16 mouse cellular contexts compared by ENCODE assay signal in the genomic region with DNA sequence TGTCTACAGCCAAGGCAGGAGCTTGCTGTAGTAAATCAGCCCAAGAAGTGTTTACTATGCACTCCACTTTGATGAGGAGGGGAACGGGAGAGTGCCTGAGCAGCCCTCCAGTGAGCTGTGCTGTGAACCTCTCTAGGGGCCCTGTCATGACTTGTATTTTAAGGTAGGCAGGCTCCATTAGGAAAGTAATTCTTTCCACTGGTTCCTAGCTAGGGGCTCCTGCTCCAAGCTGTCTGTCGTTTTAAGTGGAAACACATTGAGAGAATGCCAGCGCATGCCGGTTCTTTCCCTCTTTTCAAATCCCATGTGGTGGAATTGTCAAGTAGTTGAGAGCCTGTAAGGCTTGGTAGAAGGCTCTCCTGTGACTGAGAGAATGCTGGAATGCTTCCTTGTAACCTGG.
A peak's percentile ranks its signal among the peaks of the same experiment; 100 is the strongest.
DNase-seq lines count a peak whose midpoint lies in the region; ATAC-seq lines count a peak whose summit lies in the region.
"Had no signal": no experiment of that assay in that cellular context is flagged by ENCODE, and none has a peak within 500 bp of the region (broad histone marks: within the 10 kb centered on the region; RNA-seq: fewer than 3 reads in every experiment).

No protein-coding gene starts in this region.

- WGBS in embryonic facial prominence, embryonic 11.5 days = 20% methylated on average over 4 of the region's 4 CpGs
- 12% methylated on average over 4 of the region's 4 CpGs for WGBS in limb, embryonic 11.5 days

- no peak for ATAC-seq in embryonic facial prominence, embryonic 11.5 days (replicated peaks; ENCODE audit: insufficient number of reproducible peaks, low FRiP score, low TSS enrichment, low read depth)
- ATAC-seq in limb, embryonic 11.5 days (ENCODE audit: insufficient number of reproducible peaks, low FRiP score, low TSS enrichment, low read depth) = no peak
- ATAC-seq: lung, postnatal 0 days; Patski had no signal

- no peaks in the 10 kb centered on the region for H3K4me1 ChIP-seq in embryonic facial prominence, embryonic 11.5 days (ENCODE audit: control insufficient read depth, insufficient read depth, low read length)
- 0 out of 2 replicates have a peak, but pooled peaks cover 4% of the 10 kb centered on the region for H3K4me1 ChIP-seq in limb, embryonic 11.5 days (ENCODE audit: control insufficient read depth, insufficient read depth, low read length)

- no peaks in the 10 kb centered on the region for H3K36me3 ChIP-seq in embryonic facial prominence, embryonic 11.5 days (replicated peaks; ENCODE audit: control insufficient read depth, insufficient read depth, low read depth, low read length)
- H3K36me3 ChIP-seq in limb, embryonic 11.5 days (ENCODE audit: control insufficient read depth, insufficient read depth, low read length) = no peaks in the 10 kb centered on the region
- H3K36me3 ChIP-seq: heart, embryonic 15.5 days had no signal

- no peak overlapping the region for H3K4me3 ChIP-seq in embryonic facial prominence, embryonic 11.5 days (ENCODE audit: low read depth, low read length)
- H3K4me3 ChIP-seq in limb, embryonic 11.5 days (ENCODE audit: low read depth, low read length) = no peak overlapping the region
- H3K4me3 ChIP-seq: heart, embryonic 15.5 days had no signal

- peak; percentile 70 for DNase-seq in brain, adult 2 months (ENCODE audit: low read depth, low spot score)
- DNase-seq in cerebellum, adult 8-10 months = peak; percentile 42
- DNase-seq in embryonic facial prominence, embryonic 11.5 days (ENCODE audit: low spot score) = peak; percentile 69
- peak; percentile 50 for DNase-seq in limb, embryonic 11.5 days (ENCODE audit: low spot score)
- no peak for DNase-seq in frontal cortex, postnatal 36 days (ENCODE audit: low spot score in 2 of 2)
- no peak for DNase-seq in frontal cortex, postnatal 10 days (ENCODE audit: low spot score in 2 of 2)
- no peak for DNase-seq in lung, postnatal 36 days
- no peak for DNase-seq in left cerebral cortex, adult 18-20 months (ENCODE audit: low spot score in 2 of 2)
- DNase-seq: gastrocnemius, postnatal 14 days; kidney, adult 11 months; liver; right cerebral cortex, adult 18-20 months; thymus, postnatal 36 days had no signal

- no peak overlapping the region for H3K27ac ChIP-seq in embryonic facial prominence, embryonic 11.5 days (replicated peaks; ENCODE audit: low read depth, low read length)
- no peak overlapping the region for H3K27ac ChIP-seq in limb, embryonic 11.5 days (replicated peaks; ENCODE audit: low read depth, low read length)
- H3K27ac ChIP-seq: heart, embryonic 15.5 days had no signal

- no peak overlapping the region for H3K4me2 ChIP-seq in embryonic facial prominence, embryonic 11.5 days (ENCODE audit: low read depth, low read length)
- no peak overlapping the region for H3K4me2 ChIP-seq in limb, embryonic 11.5 days (ENCODE audit: low read depth, severe bottlenecking)
- H3K4me2 ChIP-seq: heart, embryonic 15.5 days had no signal

- no peaks in the 10 kb centered on the region for H3K9me3 ChIP-seq in embryonic facial prominence, embryonic 11.5 days (replicated peaks; ENCODE audit: control insufficient read depth, low read length)
- no peaks in the 10 kb centered on the region for H3K9me3 ChIP-seq in limb, embryonic 11.5 days (ENCODE audit: control insufficient read depth, low read length)
- H3K9me3 ChIP-seq: heart, embryonic 15.5 days had no signal

- peaks cover 3% of the 10 kb centered on the region; the same call in 1 of the 2 replicates for H3K27me3 ChIP-seq in embryonic facial prominence, embryonic 11.5 days (ENCODE audit: control insufficient read depth, insufficient read depth, low read length)
- peaks cover 6% of the 10 kb centered on the region; the same call in 1 of the 2 replicates for H3K27me3 ChIP-seq in limb, embryonic 11.5 days (ENCODE audit: control insufficient read depth, insufficient read depth, low read length)
- H3K27me3 ChIP-seq: Patski had no signal

- no peak overlapping the region for H3K9ac ChIP-seq in embryonic facial prominence, embryonic 11.5 days (replicated peaks; ENCODE audit: low read length)
- no peak overlapping the region for H3K9ac ChIP-seq in limb, embryonic 11.5 days (ENCODE audit: low read length)
- H3K9ac ChIP-seq: heart, embryonic 15.5 days had no signal

Comparison
In these comparisons a context has a peak if more than half of its experiments do, and no peak if none do; other contexts are left out.
1. DNase-seq: peak in brain, adult 2 months (single experiment), cerebellum, adult 8-10 months (single experiment), embryonic facial prominence, embryonic 11.5 days (single experiment) and limb, embryonic 11.5 days (single experiment); none in frontal cortex, postnatal 36 days (0 of 2), frontal cortex, postnatal 10 days (0 of 2), lung, postnatal 36 days (single experiment) and left cerebral cortex, adult 18-20 months (0 of 2).